Mouse (Mus musculus) neural tube, embryonic 14.5 days (tissue): ENCODE results near the gene Gm9376. TPM values are rescaled to one million over a fixed set of nuclear protein-coding genes. Genes with fewer than 3 reads are reported as not detected.

Experiments used
- ATAC-seq: fragments of 200-750 bp; cut with Nextera tagmentation; 2 replicates; pipeline ENCODE4 v1.8.0; 2017; ENCODE audit warnings: low read depth, mild to moderate bottlenecking, moderate TSS enrichment, moderate library complexity
- H3K27ac ChIP-seq: fragments of 300-500 bp; sonication (generic); 2 replicates; pipeline ENCODE4 v1.5.1; 2014; ENCODE audit warnings: low read depth, mild to moderate bottlenecking, control low read depth, low read length, moderate library complexity, mixed read lengths
- H3K27me3 ChIP-seq: fragments of 300-500 bp; sonication (generic); 2 replicates; pipeline ENCODE4 v1.6.1; 2014; ENCODE audit warnings: low read length; ENCODE audit not compliant: control insufficient read depth, insufficient read depth
- H3K36me3 ChIP-seq: fragments of 300-500 bp; sonication (generic); 2 replicates; pipeline ENCODE4 v1.6.1; 2014; ENCODE audit warnings: low read length, mixed read lengths; ENCODE audit not compliant: control insufficient read depth, insufficient read depth
- H3K4me1 ChIP-seq: fragments of 300-500 bp; sonication (generic); 2 replicates; pipeline ENCODE4 v1.6.1; 2014; ENCODE audit warnings: low read length; ENCODE audit not compliant: control insufficient read depth, insufficient read depth
- H3K4me2 ChIP-seq: fragments of 300-500 bp; sonication (generic); 2 replicates; pipeline ENCODE4 v1.6.1; 2014; ENCODE audit warnings: mild to moderate bottlenecking, low read depth, low read length, control low read depth
- H3K4me3 ChIP-seq: fragments of 300-500 bp; sonication (generic); 2 replicates; pipeline ENCODE4 v1.5.1; 2014; ENCODE audit warnings: low read depth, low read length, control low read depth, mixed read lengths
- H3K9ac ChIP-seq: fragments of 300-500 bp; sonication (generic); replicated peaks from 2 replicates; pipeline ENCODE4 v1.6.1; 2014; ENCODE audit warnings: low read depth, mild to moderate bottlenecking, control low read depth, low read length, mixed read lengths
- H3K9me3 ChIP-seq: fragments of 300-500 bp; sonication (generic); 2 replicates; pipeline ENCODE4 v1.6.1; 2016; ENCODE audit warnings: low read length; ENCODE audit not compliant: control insufficient read depth
- WGBS: fragments of 180-500 bp; shearing (Covaris S2); extraction: QIAGEN DNeasy Blood & Tissue Kit; methylation state at CpG from one replicate; pipeline ENCODE4 v1.1.7; 2014; 5-methylcytosine and 5-hydroxymethylcytosine counted together
- polyA plus RNA-seq: library from polyadenylated mRNA; unstranded; fragments of >200 nt; fragmentation: Nextera tagmentation; extraction: Ambion mirVana; gene quantifications from 2 replicates; pipeline ENCODE4 v1.2.1, GENCODE M21; 2014

The Gm9376 gene
- polyA plus RNA-seq, 1 experiment from 2014 or later, result not detected

DNA sequence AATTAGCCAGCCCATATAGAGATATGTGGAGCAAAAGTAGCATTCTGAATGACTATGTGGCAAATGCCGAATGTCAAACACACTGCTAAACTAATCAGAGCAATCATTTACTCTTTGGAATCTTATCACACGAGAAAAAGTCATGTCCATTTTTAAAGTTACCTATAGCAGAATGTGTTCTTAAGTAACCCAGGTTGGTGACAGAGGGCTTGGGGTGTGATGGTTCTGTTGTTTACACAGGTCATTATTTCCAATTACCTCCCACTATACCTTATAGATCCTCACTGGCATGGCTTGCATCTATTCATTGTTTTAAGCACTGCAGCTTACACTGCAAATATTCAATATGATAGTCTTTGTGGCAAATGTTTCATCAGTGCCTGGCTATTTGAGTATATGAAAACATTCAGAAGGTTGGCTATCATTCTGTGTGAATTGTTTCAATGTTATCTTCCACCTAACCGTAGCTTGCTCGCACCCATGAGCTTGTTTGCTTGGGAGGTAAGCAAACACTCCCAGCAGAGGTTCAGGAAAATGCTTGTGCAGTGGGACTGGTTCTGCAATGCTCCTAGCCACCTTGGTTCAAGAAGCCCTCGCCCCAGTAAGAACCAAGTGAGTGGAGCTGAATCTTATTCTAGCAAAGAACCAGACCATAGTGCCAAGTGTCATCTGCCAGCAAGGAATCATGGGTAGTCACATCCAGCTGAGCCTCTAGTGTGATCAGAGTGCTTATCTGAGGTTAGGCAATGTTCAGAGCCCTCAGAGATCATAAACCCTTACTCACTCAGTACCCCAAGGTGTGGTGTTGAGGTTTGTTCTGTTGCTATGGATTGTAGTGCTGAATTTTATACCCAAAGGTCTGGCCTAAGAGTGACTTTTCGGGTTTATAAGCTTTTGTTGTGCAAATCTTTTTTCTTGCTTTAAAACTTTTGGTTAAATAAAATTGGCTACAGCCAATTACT is 6.1 kb downstream of the Gm9376 start:
- H3K36me3 ChIP-seq, result no peaks in the 10 kb centered on the region
- ATAC-seq, result no peak
- H3K27me3 ChIP-seq, result no peaks in the 10 kb centered on the region

DNA sequence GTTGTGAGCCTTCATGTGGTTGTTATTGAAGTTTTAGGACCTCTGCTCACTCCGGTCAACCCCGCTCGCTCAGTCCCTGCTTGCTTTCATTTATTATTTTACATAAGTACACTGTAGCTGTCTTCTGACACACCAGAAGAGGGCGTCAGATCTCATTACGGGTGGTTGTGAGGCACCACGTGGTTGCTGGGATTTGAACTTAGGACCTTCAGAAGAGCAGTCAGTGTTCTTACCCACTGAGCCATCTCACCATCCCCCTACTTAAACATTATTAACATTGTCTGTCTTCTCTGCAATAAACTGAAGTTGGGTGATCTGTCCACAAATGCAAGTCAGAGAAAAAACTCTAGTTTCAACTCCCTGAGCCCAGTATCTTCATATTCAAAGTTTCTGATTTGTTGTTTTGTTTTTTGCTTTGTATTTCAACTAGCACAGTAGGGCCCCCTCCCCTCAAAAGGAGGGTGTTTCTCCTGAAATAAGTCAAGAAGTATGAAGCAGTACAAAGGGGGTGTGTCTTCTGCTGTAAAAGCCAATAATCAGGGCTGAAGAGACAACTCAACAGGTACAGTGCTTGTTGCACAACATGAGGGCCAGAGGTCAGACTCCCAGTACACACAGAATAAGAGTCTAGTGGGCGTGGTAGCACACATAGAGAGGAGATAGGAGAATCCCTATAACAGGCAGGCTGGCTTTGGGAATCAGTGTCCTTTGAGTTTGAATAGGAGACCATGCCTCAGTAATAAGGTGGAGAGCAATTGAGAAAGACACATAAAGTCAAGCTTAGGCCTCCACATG is 11.1 kb downstream of the Gm9376 start:
- 92% methylated on average over 7 of the region's 7 CpGs for WGBS

More for the DNA sequence above, 6.1 kb downstream of the Gm9376 start:
- Histone ChIP-seq H3K27ac (no peak overlapping the region), H3K9me3 (no peaks in the 10 kb centered on the region), H3K4me1 (no peaks in the 10 kb centered on the region), H3K9ac (no peak overlapping the region), H3K4me3 (no peak overlapping the region), H3K4me2 (no peak overlapping the region)
- 84% methylated on average over 6 of the region's 6 CpGs for WGBS

DNA sequence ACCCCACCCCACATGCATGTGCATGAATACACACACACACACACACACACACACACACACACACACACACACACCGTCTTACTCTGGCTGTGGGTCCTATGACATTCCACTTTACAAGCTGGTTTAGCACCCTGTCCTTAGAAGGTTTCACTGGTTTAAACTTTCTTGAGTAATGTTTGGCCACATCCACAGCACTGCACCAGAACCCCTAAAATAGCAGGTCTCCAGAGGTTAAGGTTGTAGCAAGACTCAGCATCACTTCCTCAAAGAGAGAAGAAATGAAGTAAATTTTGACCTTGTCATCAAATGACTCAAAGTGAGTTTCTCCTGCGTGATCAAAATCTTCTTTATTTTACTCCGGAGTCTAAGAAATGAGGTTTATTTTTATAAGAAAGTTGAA is 15.5 kb downstream of the Gm9376 start:
- WGBS, result 92% methylated on average over 3 of the region's 3 CpGs
- Histone ChIP-seq H3K9me3 (no peaks in the 10 kb centered on the region; the same call in 1 of the 2 replicates), H3K27me3 (no peaks in the 10 kb centered on the region), H3K4me3 (no peak overlapping the region), H3K4me2 (no peak overlapping the region), H3K4me1 (no peaks in the 10 kb centered on the region), H3K9ac (no peak overlapping the region), H3K27ac (no peak overlapping the region), H3K36me3 (no peaks in the 10 kb centered on the region)
- ATAC-seq, result no peak

More for the DNA sequence above, 11.1 kb downstream of the Gm9376 start:
- Histone ChIP-seq H3K27me3 (no peaks in the 10 kb centered on the region), H3K9me3 (no peaks in the 10 kb centered on the region; the same call in 1 of the 2 replicates), H3K27ac (no peak overlapping the region), H3K9ac (no peak overlapping the region), H3K4me1 (no peaks in the 10 kb centered on the region), H3K4me3 (no peak overlapping the region), H3K4me2 (no peak overlapping the region), H3K36me3 (no peaks in the 10 kb centered on the region)
- ATAC-seq, result no peak

GRCm38 (mm10) chr14:118282917-118283316 is 16.2 kb downstream of the Gm9376 start:
- 33% methylated on average over 14 of the region's 14 CpGs for WGBS

GRCm38 (mm10) chr14:118286096-118286495 is 19.3 kb downstream of the Gm9376 start:
- H3K36me3 ChIP-seq, result no peaks in the 10 kb centered on the region
- no peak overlapping the region for H3K4me2 ChIP-seq
- no peak overlapping the region for H3K9ac ChIP-seq
- no peaks in the 10 kb centered on the region for H3K9me3 ChIP-seq
- no peaks in the 10 kb centered on the region for H3K4me1 ChIP-seq
- ATAC-seq, result no peak
- no peaks in the 10 kb centered on the region for H3K27me3 ChIP-seq
- H3K27ac ChIP-seq, result no peak overlapping the region
- 81% methylated on average over 2 of the region's 2 CpGs for WGBS
- no peak overlapping the region for H3K4me3 ChIP-seq

More at GRCm38 (mm10) chr14:118282917-118283316, 16.2 kb downstream of the Gm9376 start:
- Histone ChIP-seq H3K9ac (no peak overlapping the region), H3K36me3 (no peaks in the 10 kb centered on the region), H3K4me3 (no peak overlapping the region), H3K4me1 (no peaks in the 10 kb centered on the region), H3K27me3 (no peaks in the 10 kb centered on the region), H3K4me2 (no peak overlapping the region), H3K27ac (no peak overlapping the region), H3K9me3 (no peaks in the 10 kb centered on the region; the same call in 1 of the 2 replicates)
- no peak for ATAC-seq

GRCm38 (mm10) chr14:118289133-118289532 is 22.4 kb downstream of the Gm9376 start:
- Histone ChIP-seq H3K36me3 (no peaks in the 10 kb centered on the region), H3K27me3 (no peaks in the 10 kb centered on the region), H3K27ac (no peak overlapping the region), H3K4me3 (no peak overlapping the region), H3K9me3 (no peaks in the 10 kb centered on the region), H3K4me2 (no peak overlapping the region), H3K4me1 (no peaks in the 10 kb centered on the region), H3K9ac (no peak overlapping the region)
- 86% methylated on average over 8 of the region's 8 CpGs for WGBS
- no peak for ATAC-seq

DNA sequence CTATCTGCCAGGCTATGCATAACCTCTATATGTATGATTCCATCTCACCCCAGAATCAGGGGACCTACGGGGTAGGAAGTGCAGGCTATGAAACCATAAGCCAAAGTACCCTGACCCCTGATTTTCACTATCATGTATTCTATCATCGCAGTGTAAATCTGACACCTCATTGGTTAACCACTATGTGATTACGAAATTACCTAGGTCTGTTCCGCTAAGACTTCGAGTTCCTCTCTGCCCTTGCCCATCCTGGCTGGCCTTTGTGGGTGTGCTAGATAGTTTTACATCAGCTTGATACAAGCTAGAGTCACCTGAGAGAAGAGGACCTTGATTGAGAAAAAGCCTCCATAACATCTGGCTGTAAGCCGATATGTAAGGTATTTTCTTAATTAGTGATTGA is 23.2 kb downstream of the Gm9376 start:
- no peak for ATAC-seq
- H3K27ac ChIP-seq, result no peak overlapping the region
- H3K9ac ChIP-seq, result no peak overlapping the region
- no peaks in the 10 kb centered on the region for H3K9me3 ChIP-seq
- H3K27me3 ChIP-seq, result no peaks in the 10 kb centered on the region
- H3K36me3 ChIP-seq, result no peaks in the 10 kb centered on the region
- WGBS, result 96% methylated on average over 6 of the region's 6 CpGs
- no peak overlapping the region for H3K4me3 ChIP-seq
- H3K4me2 ChIP-seq, result no peak overlapping the region
- no peaks in the 10 kb centered on the region for H3K4me1 ChIP-seq

- 48% methylated on average over 14 of the region's 14 CpGs for WGBS
- no peak overlapping the region for H3K9ac ChIP-seq
- no peaks in the 10 kb centered on the region for H3K36me3 ChIP-seq
- H3K9me3 ChIP-seq, result no peaks in the 10 kb centered on the region
- no peak overlapping the region for H3K4me2 ChIP-seq
- H3K27ac ChIP-seq, result no peak overlapping the region
- no peak overlapping the region for H3K4me3 ChIP-seq
- H3K4me1 ChIP-seq, result no peaks in the 10 kb centered on the region
- 0 out of 2 replicates have a peak, but pooled peaks have one; percentile 14 for ATAC-seq
- H3K27me3 ChIP-seq, result no peaks in the 10 kb centered on the region
Measured at GRCm38 (mm10) chr14:118302606-118303005, 35.8 kb downstream of the Gm9376 start.

DNA sequence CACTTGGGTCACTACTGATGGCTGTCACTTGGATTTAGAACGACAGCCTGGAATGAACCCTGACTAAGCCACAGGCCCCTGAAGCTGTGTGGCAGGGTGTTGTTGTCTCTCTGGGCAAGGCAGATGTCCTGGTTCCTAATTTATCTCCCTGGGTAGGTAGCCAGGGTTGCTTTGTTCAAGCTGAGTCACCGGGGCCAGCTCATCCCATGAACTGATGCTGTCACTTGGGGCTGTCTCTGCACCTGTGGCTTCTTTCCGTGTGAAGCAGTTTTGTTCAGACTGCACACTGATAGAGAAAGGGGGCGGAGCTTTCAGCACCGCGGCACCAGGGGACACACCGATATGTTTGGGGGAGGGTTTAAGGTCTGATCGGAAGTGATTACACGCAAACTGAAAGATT is 37.8 kb downstream of the Gm9376 start:
- Histone ChIP-seq H3K27me3 (no peaks in the 10 kb centered on the region), H3K9ac (no peak overlapping the region), H3K4me1 (no peaks in the 10 kb centered on the region), H3K4me3 (no peak overlapping the region), H3K4me2 (no peak overlapping the region), H3K27ac (no peak overlapping the region), H3K9me3 (no peaks in the 10 kb centered on the region), H3K36me3 (no peaks in the 10 kb centered on the region)
- 79% methylated on average over 9 of the region's 9 CpGs for WGBS
- no peak for ATAC-seq
